Mouse (Mus musculus): ENCODE data around the gene Egfr. TPM values are rescaled to one million over a fixed set of nuclear protein-coding genes. Genes with fewer than 3 reads are reported as not detected.

Egfr gene
- polyA plus RNA-seq, 1 experiment, result 4.1 TPM

- H3K4me2 ChIP-seq (ENCODE audit: low read depth), result peak overlapping the region; percentile 60
- H3K27me3 ChIP-seq (ENCODE audit: control insufficient read depth, insufficient read depth, insufficient read length), result no peaks in the 10 kb centered on the region
- H3ac ChIP-seq (ENCODE audit: control insufficient read depth, insufficient read length), result no peak overlapping the region
- H3K4me3 ChIP-seq, result no peak overlapping the region
- no peaks in the 10 kb centered on the region for H3K79me2 ChIP-seq (ENCODE audit: control insufficient read depth, insufficient read depth)
- TF ChIP-seq USF1 (IDR thresholded peaks at IDR 0.05; ENCODE audit: low read depth) (no peak), SRF (IDR thresholded peaks at IDR 0.05; ENCODE audit: control insufficient read depth, insufficient read length, low read depth) (no peak), MYOG (IDR thresholded peaks at IDR 0.05; ENCODE audit: control insufficient read depth in 1 of 3, insufficient read depth in 1 of 3, insufficient read length in 2 of 3, low read depth in 2 of 3) (no peak), POLR2A (IDR thresholded peaks at IDR 0.05; ENCODE audit: insufficient read length, low read depth) (no peak), CEBPB (IDR thresholded peaks at IDR 0.05; ENCODE audit: insufficient read depth, poor library complexity, severe bottlenecking) (no peak), TCF3 (IDR thresholded peaks at IDR 0.05; ENCODE audit: insufficient read length, low read depth) (no peak), TCF12 (IDR thresholded peaks at IDR 0.05; ENCODE audit: insufficient read depth, poor library complexity, severe bottlenecking) (no peak), MYOD1 (IDR thresholded peaks at IDR 0.05; ENCODE audit: control insufficient read depth in 1 of 3, insufficient read length in 2 of 3, low read depth in 2 of 3) (no peak), POLR2AphosphoS2 (IDR thresholded peaks at IDR 0.05; ENCODE audit: insufficient read length, low read depth) (no peak), REST (IDR thresholded peaks at IDR 0.05; ENCODE audit: insufficient read depth, insufficient read length) (no peak), MAX (IDR thresholded peaks at IDR 0.05; ENCODE audit: low read depth) (no peak), E2F4 (IDR thresholded peaks at IDR 0.05; ENCODE audit: insufficient read depth) (no peak)
- H3K36me3 ChIP-seq (ENCODE audit: control insufficient read depth, insufficient read depth), result no peaks in the 10 kb centered on the region
Measured at GRCm38 (mm10) chr11:16810086-16810485, 58.1 kb downstream of the Egfr start.

GRCm38 (mm10) chr11:16813298-16813697 is 61.3 kb downstream of the Egfr start:
- no peak overlapping the region for H3K4me2 ChIP-seq (ENCODE audit: low read depth)
- H3K79me2 ChIP-seq (ENCODE audit: control insufficient read depth, insufficient read depth), result no peaks in the 10 kb centered on the region
- no peak overlapping the region for H3K4me3 ChIP-seq
- no peaks in the 10 kb centered on the region for H3K27me3 ChIP-seq (ENCODE audit: control insufficient read depth, insufficient read depth, insufficient read length)
- H3K36me3 ChIP-seq (ENCODE audit: control insufficient read depth, insufficient read depth), result no peaks in the 10 kb centered on the region
- no peak overlapping the region for H3ac ChIP-seq (ENCODE audit: control insufficient read depth, insufficient read length)
- TF ChIP-seq MAX (IDR thresholded peaks at IDR 0.05; ENCODE audit: low read depth), result no peak
- TF ChIP-seq POLR2A (IDR thresholded peaks at IDR 0.05; ENCODE audit: insufficient read length, low read depth), result no peak
- no peak for TF ChIP-seq CEBPB (IDR thresholded peaks at IDR 0.05; ENCODE audit: insufficient read depth, poor library complexity, severe bottlenecking)
- no peak for TF ChIP-seq REST (IDR thresholded peaks at IDR 0.05; ENCODE audit: insufficient read depth, insufficient read length)

- TF ChIP-seq USF1 (IDR thresholded peaks at IDR 0.05; ENCODE audit: low read depth), result no peak
- no peak for TF ChIP-seq MYOD1 (IDR thresholded peaks at IDR 0.05; ENCODE audit: control insufficient read depth in 1 of 3, insufficient read length in 2 of 3, low read depth in 2 of 3)
- no peak for TF ChIP-seq POLR2A (IDR thresholded peaks at IDR 0.05; ENCODE audit: insufficient read length, low read depth)
- no peak for TF ChIP-seq E2F4 (IDR thresholded peaks at IDR 0.05; ENCODE audit: insufficient read depth)
- TF ChIP-seq SRF (IDR thresholded peaks at IDR 0.05; ENCODE audit: control insufficient read depth, insufficient read length, low read depth), result no peak
- no peak for TF ChIP-seq MAX (IDR thresholded peaks at IDR 0.05; ENCODE audit: low read depth)
- TF ChIP-seq MYOG (IDR thresholded peaks at IDR 0.05; ENCODE audit: control insufficient read depth in 1 of 3, insufficient read depth in 1 of 3, insufficient read length in 2 of 3, low read depth in 2 of 3), result no peak
- TF ChIP-seq POLR2AphosphoS2 (IDR thresholded peaks at IDR 0.05; ENCODE audit: insufficient read length, low read depth), result no peak
- TF ChIP-seq REST (IDR thresholded peaks at IDR 0.05; ENCODE audit: insufficient read depth, insufficient read length), result no peak
- TF ChIP-seq CEBPB (IDR thresholded peaks at IDR 0.05; ENCODE audit: insufficient read depth, poor library complexity, severe bottlenecking), result no peak
- TF ChIP-seq TCF3 (IDR thresholded peaks at IDR 0.05; ENCODE audit: insufficient read length, low read depth), result no peak
- no peak for TF ChIP-seq TCF12 (IDR thresholded peaks at IDR 0.05; ENCODE audit: insufficient read depth, poor library complexity, severe bottlenecking)
- Histone ChIP-seq H3K4me2 (ENCODE audit: low read depth) (no peak overlapping the region), H3K79me2 (ENCODE audit: control insufficient read depth, insufficient read depth) (no peaks in the 10 kb centered on the region), H3K36me3 (ENCODE audit: control insufficient read depth, insufficient read depth) (no peaks in the 10 kb centered on the region), H3ac (ENCODE audit: control insufficient read depth, insufficient read length) (no peak overlapping the region), H3K4me3 (no peak overlapping the region), H3K27me3 (ENCODE audit: control insufficient read depth, insufficient read depth, insufficient read length) (no peaks in the 10 kb centered on the region)
Measured at GRCm38 (mm10) chr11:16816414-16816813, 64.4 kb downstream of the Egfr start.

GRCm38 (mm10) chr11:16817336-16818034 is 65.5 kb downstream of the Egfr start:
- TF ChIP-seq CEBPB (IDR thresholded peaks at IDR 0.05; ENCODE audit: insufficient read depth, poor library complexity, severe bottlenecking) (no peak), MAX (IDR thresholded peaks at IDR 0.05; ENCODE audit: low read depth) (no peak), POLR2A (IDR thresholded peaks at IDR 0.05; ENCODE audit: insufficient read length, low read depth) (no peak), E2F4 (IDR thresholded peaks at IDR 0.05; ENCODE audit: insufficient read depth) (no peak), POLR2AphosphoS2 (IDR thresholded peaks at IDR 0.05; ENCODE audit: insufficient read length, low read depth) (no peak), SRF (IDR thresholded peaks at IDR 0.05; ENCODE audit: control insufficient read depth, insufficient read length, low read depth) (no peak), TCF12 (IDR thresholded peaks at IDR 0.05; ENCODE audit: insufficient read depth, poor library complexity, severe bottlenecking) (no peak), TCF3 (IDR thresholded peaks at IDR 0.05; ENCODE audit: insufficient read length, low read depth) (no peak), MYOG (IDR thresholded peaks at IDR 0.05; ENCODE audit: control insufficient read depth in 1 of 3, insufficient read depth in 1 of 3, insufficient read length in 2 of 3, low read depth in 2 of 3) (no peak), MYOD1 (IDR thresholded peaks at IDR 0.05; ENCODE audit: control insufficient read depth in 1 of 3, insufficient read length in 2 of 3, low read depth in 2 of 3) (no peak), REST (IDR thresholded peaks at IDR 0.05; ENCODE audit: insufficient read depth, insufficient read length) (no peak), USF1 (IDR thresholded peaks at IDR 0.05; ENCODE audit: low read depth) (no peak)
- Histone ChIP-seq H3K4me3 (no peak overlapping the region), H3K4me2 (ENCODE audit: low read depth) (peak overlapping the region; percentile 31), H3K36me3 (ENCODE audit: control insufficient read depth, insufficient read depth) (no peaks in the 10 kb centered on the region), H3K79me2 (ENCODE audit: control insufficient read depth, insufficient read depth) (no peaks in the 10 kb centered on the region), H3ac (ENCODE audit: control insufficient read depth, insufficient read length) (no peak overlapping the region), H3K27me3 (ENCODE audit: control insufficient read depth, insufficient read depth, insufficient read length) (no peaks in the 10 kb centered on the region)

Data from myocyte (in vitro differentiated cells).